ENCODE assay signal across 16 mouse cellular contexts in genomic region chr13:70282731-70283130, GRCm38 (mm10).
DNase-seq lines count a peak whose midpoint lies in the region; ATAC-seq lines count a peak whose summit lies in the region.
"Had no signal": no experiment of that assay in that cellular context is flagged by ENCODE, and none has a peak within 500 bp of the region (broad histone marks: within the 10 kb centered on the region; RNA-seq: fewer than 3 reads in every experiment).

No protein-coding gene starts in this region.

- peak overlapping the region; percentile 40; the same call in 1 of the 2 replicates for H3K27ac ChIP-seq in hindbrain, embryonic 12.5 days
- no peak overlapping the region for H3K27ac ChIP-seq in hindbrain, embryonic 10.5 days
- peak overlapping the region; percentile 76 for H3K27ac ChIP-seq in limb, embryonic 10.5 days
- no peak overlapping the region for H3K27ac ChIP-seq in neural tube, embryonic 11.5 days (ENCODE audit: low read depth, low read length)
- H3K27ac ChIP-seq: left cerebral cortex, adult 2 months; liver, embryonic 12.5 days; lung, embryonic 15.5 days had no signal

- DNase-seq in hindbrain, embryonic 10.5 days (ENCODE audit: low spot score): no peak
- peak; percentile 32 for DNase-seq in embryo, embryonic 11.5 days (ENCODE audit: low read depth, low spot score)
- peak; percentile 49 for DNase-seq in limb, embryonic 10.5 days (ENCODE audit: low spot score)
- peak; percentile 34 for DNase-seq in neural tube, embryonic 11.5 days (ENCODE audit: low spot score)
- DNase-seq in left cerebral cortex, postnatal 10 days (ENCODE audit: extremely low spot score in 1 of 2, low spot score in 2 of 2): no peak
- no peak for DNase-seq in B cell, adult 2 months
- DNase-seq: gastrocnemius, postnatal 14 days; heart, postnatal 14 days; thymus, adult 18-20 months had no signal

- no peak for ATAC-seq in hindbrain, embryonic 12.5 days (ENCODE audit: low FRiP score)
- ATAC-seq in neural tube, embryonic 11.5 days (ENCODE audit: insufficient read depth, low FRiP score, low TSS enrichment): no peak; the same call in 1 of the 2 replicates
- no peak for ATAC-seq in CD4-positive, CD25-positive, alpha-beta regulatory T cell, adult 4 months
- ATAC-seq: intestine, embryonic 16.5 days; liver, embryonic 12.5 days had no signal

- H3K4me2 ChIP-seq in hindbrain, embryonic 12.5 days (replicated peaks): no peak overlapping the region
- H3K4me2 ChIP-seq in neural tube, embryonic 11.5 days (ENCODE audit: low read depth): no peak overlapping the region
- H3K4me2 ChIP-seq: liver, embryonic 12.5 days; lung, embryonic 15.5 days had no signal

- H3K4me1 ChIP-seq in hindbrain, embryonic 12.5 days: peaks cover 5% of the 10 kb centered on the region; the same call in 1 of the 2 replicates
- H3K4me1 ChIP-seq in hindbrain, embryonic 10.5 days (replicated peaks): peaks cover 10% of the 10 kb centered on the region; the same call in 1 of the 2 replicates
- H3K4me1 ChIP-seq in limb, embryonic 10.5 days: peaks cover 33% of the 10 kb centered on the region
- H3K4me1 ChIP-seq in neural tube, embryonic 11.5 days (ENCODE audit: control insufficient read depth, insufficient read depth, low read length): peaks cover 5% of the 10 kb centered on the region; the same call in 1 of the 2 replicates
- H3K4me1 ChIP-seq: liver, embryonic 12.5 days had no signal

- H3K36me3 ChIP-seq in hindbrain, embryonic 12.5 days: no peaks in the 10 kb centered on the region
- no peaks in the 10 kb centered on the region for H3K36me3 ChIP-seq in hindbrain, embryonic 10.5 days
- H3K36me3 ChIP-seq in limb, embryonic 10.5 days: no peaks in the 10 kb centered on the region
- no peaks in the 10 kb centered on the region for H3K36me3 ChIP-seq in neural tube, embryonic 11.5 days (ENCODE audit: control insufficient read depth, insufficient read depth, low read length)
- H3K36me3 ChIP-seq: liver, embryonic 12.5 days; lung, embryonic 15.5 days had no signal

- WGBS in hindbrain, embryonic 12.5 days: 26% methylated on average over 4 of the region's 4 CpGs
- WGBS in hindbrain, embryonic 10.5 days: 48% methylated on average over 4 of the region's 4 CpGs
- whole genome bisulfite sequencing in limb, embryonic 10.5 days: 14% methylated on average over 4 of the region's 4 CpGs
- WGBS in neural tube, embryonic 11.5 days: 10% methylated on average over 4 of the region's 4 CpGs

- no peaks in the 10 kb centered on the region for H3K9me3 ChIP-seq in hindbrain, embryonic 12.5 days (replicated peaks)
- no peaks in the 10 kb centered on the region for H3K9me3 ChIP-seq in hindbrain, embryonic 10.5 days
- H3K9me3 ChIP-seq in limb, embryonic 10.5 days (replicated peaks): no peaks in the 10 kb centered on the region
- no peaks in the 10 kb centered on the region for H3K9me3 ChIP-seq in neural tube, embryonic 11.5 days (ENCODE audit: control insufficient read depth, low read length)
- H3K9me3 ChIP-seq: liver, embryonic 12.5 days; lung, embryonic 15.5 days had no signal

- no peaks in the 10 kb centered on the region for H3K27me3 ChIP-seq in hindbrain, embryonic 12.5 days
- H3K27me3 ChIP-seq in hindbrain, embryonic 10.5 days (ENCODE audit: insufficient read depth, poor library complexity, severe bottlenecking): no peaks in the 10 kb centered on the region
- no peaks in the 10 kb centered on the region for H3K27me3 ChIP-seq in limb, embryonic 10.5 days (ENCODE audit: low read depth, poor library complexity, severe bottlenecking)
- no peaks in the 10 kb centered on the region for H3K27me3 ChIP-seq in neural tube, embryonic 11.5 days (ENCODE audit: control insufficient read depth, insufficient read depth, low read length)
- H3K27me3 ChIP-seq: liver, embryonic 12.5 days; lung, embryonic 15.5 days had no signal

- no peak overlapping the region for H3K9ac ChIP-seq in hindbrain, embryonic 12.5 days
- H3K9ac ChIP-seq in neural tube, embryonic 11.5 days (ENCODE audit: low read length): no peak overlapping the region
- H3K9ac ChIP-seq: liver, embryonic 12.5 days; lung, embryonic 15.5 days had no signal

- no peak overlapping the region for H3K4me3 ChIP-seq in hindbrain, embryonic 12.5 days
- H3K4me3 ChIP-seq in hindbrain, embryonic 10.5 days: no peak overlapping the region
- H3K4me3 ChIP-seq in limb, embryonic 10.5 days: no peak overlapping the region
- no peak overlapping the region for H3K4me3 ChIP-seq in neural tube, embryonic 11.5 days (ENCODE audit: low read depth, low read length)
- H3K4me3 ChIP-seq: left cerebral cortex, adult 2 months; liver, embryonic 12.5 days; lung, embryonic 15.5 days; myocyte had no signal

- intact Hi-C loops in left cerebral cortex, postnatal 10 days (cut with DNase I): no loop called here

Comparison
In these comparisons a context has a peak if more than half of its experiments do, and no peak if none do; other contexts are left out.
1. H3K27ac ChIP-seq: peak in hindbrain, embryonic 12.5 days (single experiment) and limb, embryonic 10.5 days (single experiment); none in hindbrain, embryonic 10.5 days (single experiment) and neural tube, embryonic 11.5 days (single experiment).
2. DNase-seq: peak in embryo, embryonic 11.5 days (single experiment), limb, embryonic 10.5 days (single experiment) and neural tube, embryonic 11.5 days (single experiment); none in hindbrain, embryonic 10.5 days (single experiment), left cerebral cortex, postnatal 10 days (0 of 2) and B cell, adult 2 months (0 of 2).